Mouse (Mus musculus): ENCODE measurements at regions not wholly inside any gene's neighbourhood (a gene's known extent, or its start where the extent isn't known, plus 50 kb on each side); places are given as distances from the start of the nearest gene placed in this dataset.

- POLR2A ChIA-PET = no interaction called here
- CTCF ChIA-PET = interaction anchor here in 2 of 4 experiments (0.7 kb wide), 2 partner anchors 24 to 1467 kb away, joined by 4 to 7 read pairs; no protein-coding TSS in a partner anchor
Observed at GRCm38 (mm10) chr1:67640353-67640752, 517.5 kb downstream of the Cps1 start.

GRCm38 (mm10) chr1:67640766-67641165 is 517.9 kb downstream of the Cps1 start:
- ChIA-PET POLR2A (no interaction called here), CTCF (interaction anchor here in 3 of 4 experiments (0.6 to 0.7 kb wide), 5 partner anchors 24 to 1696 kb away, joined by 3 to 10 read pairs (median 6); no protein-coding TSS in a partner anchor)

GRCm38 (mm10) chr1:67643627-67644026 is 520.8 kb downstream of the Cps1 start:
- CTCF ChIA-PET = no interaction called here

More at GRCm38 (mm10) chr1:67643627-67644026, 520.8 kb downstream of the Cps1 start:
- POLR2A ChIA-PET = no interaction called here
